Mouse (Mus musculus) kidney, postnatal 36 days (tissue): ENCODE data around the gene Rnpc3.
"Not testable (repeated sequence)": the region's sequence is repeated elsewhere in the genome, so short reads cannot be mapped to it uniquely, and the experiment has no call there.

Experiments used
- DNase-seq, 2 experiments: peaks; one replicate each; pipeline ENCODE4 v3.0.0; 2021 to 2022; ENCODE audit warnings: mixed read lengths in 2 of 2

The Rnpc3 gene

GRCm38 (mm10) chr3:113629606-113630359 is at the start of gene Rnpc3:
Gene Rnpc3 (minus strand): TSS chr3:113630149.
- DNase-seq = peak; percentile 97 to 99

GRCm38 (mm10) chr3:113656940-113657339 is 27.0 kb upstream of the Rnpc3 start:
- peak in 1 of 2 experiments; percentile 49 for DNase-seq

GRCm38 (mm10) chr3:113654335-113654734 is 24.4 kb upstream of the Rnpc3 start:
- DNase-seq = no peak

- not testable (repeated sequence) for DNase-seq
Measured at GRCm38 (mm10) chr3:113651386-113651785, 21.4 kb upstream of the Rnpc3 start.

DNA sequence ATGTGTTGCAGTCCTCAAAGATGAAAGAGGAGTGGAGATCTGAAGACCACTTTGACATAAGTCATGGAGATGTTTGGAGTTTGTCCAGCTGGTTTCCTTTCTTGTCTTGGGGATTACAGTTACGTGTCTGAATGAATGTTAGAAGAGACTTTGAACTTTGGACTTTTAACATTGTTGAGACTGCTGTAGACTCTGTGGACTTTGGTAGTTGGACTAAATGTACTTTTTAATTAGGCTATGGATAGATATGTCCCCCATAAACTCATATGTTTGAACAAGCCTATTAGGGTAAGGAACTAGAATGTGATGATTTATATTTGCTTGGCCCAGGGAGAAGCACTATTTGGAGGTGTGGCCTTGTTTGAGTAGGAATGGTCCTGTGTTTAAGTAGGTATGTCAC is 9.6 kb upstream of the Rnpc3 start:
- no peak for DNase-seq

DNA sequence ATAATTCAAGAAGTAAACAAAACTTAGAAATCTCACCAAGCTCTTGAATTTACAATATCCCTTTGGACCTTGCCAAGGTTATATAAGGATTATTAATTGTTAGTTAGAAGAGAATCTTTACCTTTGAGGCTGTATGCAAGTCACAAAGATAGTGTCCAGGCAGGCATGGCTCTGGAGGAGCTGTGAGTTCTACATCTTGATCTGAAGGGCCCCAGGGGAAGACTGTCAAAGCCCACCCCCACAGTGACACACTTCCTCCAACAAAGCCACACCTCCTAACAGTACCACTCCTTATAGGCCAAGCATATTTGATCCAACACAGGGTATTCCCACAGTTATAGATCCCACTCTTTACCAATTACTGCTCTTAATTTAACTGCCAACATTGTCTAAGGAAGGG is 4.3 kb upstream of the Rnpc3 start:
- DNase-seq = no peak

DNA sequence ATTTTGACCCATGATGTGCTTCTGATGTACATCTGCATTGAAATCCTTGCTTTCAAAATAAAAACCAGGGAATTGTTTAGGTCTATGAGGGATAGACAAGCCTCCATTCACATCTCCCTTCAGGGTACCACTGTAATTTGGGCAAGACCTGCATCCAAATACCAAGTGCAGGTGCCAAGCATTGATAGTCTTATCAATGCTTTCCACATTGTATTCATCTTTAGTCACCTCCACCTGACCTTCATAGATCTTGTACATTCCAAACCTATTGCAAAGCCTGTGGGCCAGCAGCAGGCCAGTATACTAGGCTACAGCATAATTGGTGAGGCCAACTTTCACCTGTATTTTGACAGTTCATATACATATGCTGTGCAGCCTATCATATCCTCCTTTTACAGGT is 1.7 kb upstream of the Rnpc3 start:
- DNase-seq = no peak

DNA sequence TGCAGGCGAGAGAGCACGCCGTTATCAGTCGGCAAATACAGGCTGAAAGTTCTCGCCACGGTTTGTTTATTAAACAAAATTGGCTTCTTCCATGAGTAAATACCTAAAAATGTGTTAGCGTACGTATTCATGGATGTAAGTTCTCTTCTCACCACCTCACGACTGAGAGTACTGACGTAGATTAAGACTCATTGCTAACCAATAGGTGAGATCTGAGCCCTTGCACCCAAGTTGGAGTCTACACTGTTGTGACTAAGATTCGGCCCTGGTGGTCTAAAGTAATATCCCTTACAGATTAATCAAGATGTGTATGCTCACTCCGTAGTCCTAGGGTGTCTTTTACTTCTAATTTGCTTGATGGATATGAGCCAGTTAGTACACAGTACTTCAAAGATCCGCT is 615 bp upstream of the Rnpc3 start:
- DNase-seq = no peak

DNA sequence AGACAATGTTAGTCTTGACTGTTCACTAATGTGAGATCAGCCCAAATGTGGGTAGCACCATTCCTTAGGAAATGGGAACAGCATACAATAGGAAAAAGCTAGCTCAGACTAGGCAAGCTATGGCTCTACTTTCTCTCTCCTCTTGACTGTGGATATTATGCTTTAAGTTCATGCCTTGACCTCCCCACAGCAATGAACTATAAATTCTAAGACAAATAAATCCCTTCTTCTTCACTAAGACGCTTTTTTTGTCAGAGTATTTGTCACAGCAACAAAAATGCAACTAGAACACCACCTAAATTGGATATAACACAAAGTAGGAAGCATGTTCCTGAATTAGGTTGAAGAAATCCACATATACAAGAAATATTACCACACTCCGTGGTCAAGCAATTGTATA is 23.4 kb downstream of the Rnpc3 start, which contains the start of gene Amy1:
Amy1 (minus strand) TSS at position 101 of the 400 bp plus-strand sequence.
- no peak for DNase-seq

GRCm38 (mm10) chr3:113590844-113591243 is 39.1 kb downstream of the Rnpc3 start:
- no peak for DNase-seq

GRCm38 (mm10) chr3:113574578-113574977 is 55.4 kb downstream of the Rnpc3 start:
- no peak for DNase-seq

DNA sequence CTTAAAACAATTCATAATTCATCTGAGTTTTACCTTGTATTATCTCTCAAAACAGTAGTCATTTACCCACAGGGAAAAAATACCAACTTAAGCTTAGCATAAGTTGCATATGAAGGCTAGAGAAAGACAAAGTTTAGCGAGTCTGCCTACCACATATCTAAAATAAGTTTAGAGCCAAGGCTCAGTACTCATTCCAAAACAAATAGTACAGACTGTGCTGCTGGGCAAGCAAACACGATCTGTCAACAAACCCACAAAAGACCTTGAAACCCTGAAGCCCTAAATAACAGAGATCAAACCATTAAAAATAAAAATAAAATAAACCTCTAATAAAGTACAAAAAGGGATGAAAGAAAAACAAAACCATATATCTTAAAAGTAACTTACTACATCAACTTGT is 55.8 kb downstream of the Rnpc3 start:
- DNase-seq = no peak

DNA sequence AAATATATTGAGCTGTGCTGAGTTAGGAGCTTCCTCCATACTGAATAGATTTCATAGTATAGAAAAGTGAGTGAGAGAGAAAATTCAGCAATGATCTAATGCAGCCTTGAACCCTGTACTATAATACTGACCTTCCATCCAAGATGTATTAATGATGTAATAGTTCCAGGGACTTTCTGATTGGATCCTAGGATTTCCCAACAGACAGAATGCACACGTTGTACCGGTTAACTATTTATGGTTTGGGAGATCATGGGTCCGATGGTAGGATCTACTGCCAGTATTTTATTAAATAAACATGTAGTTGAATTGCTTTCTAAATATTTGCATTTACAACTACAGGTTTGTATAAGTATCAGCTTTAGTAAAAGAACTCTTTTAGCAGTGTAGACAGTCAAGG is 57.8 kb downstream of the Rnpc3 start:
- DNase-seq = no peak
